ENCODE assay signal across 19 mouse cellular contexts in genomic region chr11:65372309-65372811, GRCm38 (mm10).
DNase-seq lines count a peak whose midpoint lies in the region; ATAC-seq and TF ChIP-seq lines count a peak whose summit lies in the region.
"Had no signal": no experiment of that assay in that cellular context is flagged by ENCODE, and none has a peak within 500 bp of the region (broad histone marks: within the 10 kb centered on the region; RNA-seq: fewer than 3 reads in every experiment).

No protein-coding gene starts in this region.

- no peak for TF ChIP-seq POLR2A in brain, embryonic 14.5 days (IDR thresholded peaks at IDR 0.05; ENCODE audit: borderline replicate concordance, extremely low read depth, insufficient read depth, insufficient read length, poor library complexity, severe bottlenecking)
- no peak for TF ChIP-seq POLR2A in thymus, adult 2 months (IDR thresholded peaks at IDR 0.05; ENCODE audit: control insufficient read depth, extremely low read depth, insufficient read depth, low read length, poor library complexity)

- H3K36me3 ChIP-seq in heart, embryonic 10.5 days = no peaks in the 10 kb centered on the region
- no peaks in the 10 kb centered on the region for H3K36me3 ChIP-seq in heart, embryonic 11.5 days (ENCODE audit: control insufficient read depth, insufficient read depth, low read length)
- no peaks in the 10 kb centered on the region for H3K36me3 ChIP-seq in lung, embryonic 14.5 days (ENCODE audit: insufficient read depth)
- no peaks in the 10 kb centered on the region for H3K36me3 ChIP-seq in thymus, adult 2 months (ENCODE audit: control insufficient read depth, insufficient read depth, low read length)
- H3K36me3 ChIP-seq: forebrain, embryonic 15.5 days; heart, embryonic 15.5 days; limb, embryonic 12.5 days had no signal

- ATAC-seq in heart, embryonic 11.5 days (replicated peaks; ENCODE audit: insufficient number of reproducible peaks, low FRiP score, low TSS enrichment) = no peak
- ATAC-seq in lung, embryonic 14.5 days (ENCODE audit: insufficient read depth) = no peak
- ATAC-seq: forebrain, embryonic 15.5 days had no signal

- H3K4me1 ChIP-seq in heart, embryonic 10.5 days = peaks cover 16% of the 10 kb centered on the region; the same call in 1 of the 2 replicates
- H3K4me1 ChIP-seq in heart, embryonic 11.5 days (ENCODE audit: control insufficient read depth, insufficient read depth, low read length) = peaks cover 6% of the 10 kb centered on the region
- no peaks in the 10 kb centered on the region for H3K4me1 ChIP-seq in lung, embryonic 14.5 days (ENCODE audit: insufficient read depth)
- no peaks in the 10 kb centered on the region for H3K4me1 ChIP-seq in thymus, adult 2 months (replicated peaks; ENCODE audit: control insufficient read depth, insufficient read depth, low read length)
- H3K4me1 ChIP-seq: forebrain, embryonic 15.5 days had no signal

- WGBS in heart, embryonic 10.5 days = 82% methylated on average over 9 of the region's 9 CpGs
- 72% methylated on average over 9 of the region's 9 CpGs for WGBS in heart, embryonic 11.5 days (ENCODE audit: insufficient replicate concordance)
- 56% methylated on average over 9 of the region's 9 CpGs for WGBS in lung, embryonic 14.5 days
- 94% methylated on average over 9 of the region's 9 CpGs for WGBS in thymus, adult 2 months

- H3K9me3 ChIP-seq in heart, embryonic 10.5 days = no peaks in the 10 kb centered on the region
- no peaks in the 10 kb centered on the region for H3K9me3 ChIP-seq in heart, embryonic 11.5 days (replicated peaks; ENCODE audit: control insufficient read depth, low read length)
- H3K9me3 ChIP-seq in lung, embryonic 14.5 days (ENCODE audit: low read depth, low read length) = no peaks in the 10 kb centered on the region
- H3K9me3 ChIP-seq: forebrain, embryonic 15.5 days; heart, embryonic 15.5 days had no signal

- H3K27ac ChIP-seq in heart, embryonic 10.5 days = peak overlapping the region; percentile 59
- H3K27ac ChIP-seq in heart, embryonic 11.5 days (ENCODE audit: low read depth, low read length) = no peak overlapping the region
- peak overlapping the region; percentile 18; the same call in 1 of the 2 replicates for H3K27ac ChIP-seq in lung, embryonic 14.5 days (ENCODE audit: low read depth)
- H3K27ac ChIP-seq in thymus, adult 2 months (ENCODE audit: control insufficient read depth, insufficient read depth, low read length) = no peak overlapping the region
- H3K27ac ChIP-seq: forebrain, embryonic 15.5 days; heart, embryonic 15.5 days; layer of hippocampus, adult 2 months; left cerebral cortex, adult 2 months; limb, embryonic 12.5 days; liver, embryonic 14.5 days had no signal

- no peak for DNase-seq in heart, embryonic 10.5 days (ENCODE audit: low spot score)
- DNase-seq in lung, embryonic 14.5 days = peak; percentile 50
- DNase-seq in lung, postnatal 36 days = no peak
- DNase-seq in brain, embryonic 14.5 days (ENCODE audit: low read depth) = peak; percentile 42
- DNase-seq in retina, embryonic 14.5 days (ENCODE audit: low spot score) = peak; percentile 56
- DNase-seq in thymus, adult 2 months = no peak
- no peak for DNase-seq in frontal cortex, postnatal 14 days (ENCODE audit: low spot score in 2 of 2)
- DNase-seq: adrenal gland, adult 2 months; cerebellum, adult 9-10 months; gastrocnemius, postnatal 25 days; kidney, adult 9 months had no signal

- H3K4me3 ChIP-seq in heart, embryonic 10.5 days = no peak overlapping the region
- no peak overlapping the region for H3K4me3 ChIP-seq in heart, embryonic 11.5 days (ENCODE audit: low read depth, low read length)
- no peak overlapping the region for H3K4me3 ChIP-seq in lung, embryonic 14.5 days (ENCODE audit: low read depth, low read length)
- H3K4me3 ChIP-seq in thymus, adult 2 months (ENCODE audit: control insufficient read depth, insufficient read depth, low read length) = no peak overlapping the region
- H3K4me3 ChIP-seq: erythroblast, embryonic 14.5 days; forebrain, embryonic 15.5 days; heart, embryonic 15.5 days; layer of hippocampus, adult 2 months; left cerebral cortex, adult 2 months; limb, embryonic 12.5 days had no signal

- no peak overlapping the region for H3K9ac ChIP-seq in heart, embryonic 11.5 days (ENCODE audit: low read depth, low read length)
- no peak overlapping the region for H3K9ac ChIP-seq in lung, embryonic 14.5 days
- H3K9ac ChIP-seq: forebrain, embryonic 15.5 days; heart, embryonic 15.5 days; limb, embryonic 12.5 days; liver, embryonic 14.5 days had no signal

- TF ChIP-seq CTCF in lung, embryonic 14.5 days (IDR thresholded peaks at IDR 0.05; ENCODE audit: low read depth) = no peak
- TF ChIP-seq CTCF in brain, embryonic 14.5 days (IDR thresholded peaks at IDR 0.05; ENCODE audit: borderline replicate concordance, extremely low read depth, insufficient read depth, insufficient read length) = no peak
- TF ChIP-seq CTCF in thymus, adult 2 months (IDR thresholded peaks at IDR 0.05; ENCODE audit: borderline replicate concordance, control insufficient read depth, extremely low read depth, insufficient read depth, low read length, poor library complexity) = no peak

- H3K27me3 ChIP-seq in heart, embryonic 10.5 days (ENCODE audit: insufficient read depth, poor library complexity, severe bottlenecking) = no peaks in the 10 kb centered on the region
- no peaks in the 10 kb centered on the region for H3K27me3 ChIP-seq in heart, embryonic 11.5 days (ENCODE audit: control insufficient read depth, insufficient read depth, low read length)
- no peaks in the 10 kb centered on the region for H3K27me3 ChIP-seq in lung, embryonic 14.5 days (ENCODE audit: insufficient read depth, low read length)
- no peaks in the 10 kb centered on the region for H3K27me3 ChIP-seq in thymus, adult 2 months (ENCODE audit: control insufficient read depth, insufficient read depth, low read length)
- H3K27me3 ChIP-seq: forebrain, embryonic 15.5 days; heart, embryonic 15.5 days; limb, embryonic 12.5 days had no signal

- no peak overlapping the region for H3K4me2 ChIP-seq in heart, embryonic 11.5 days
- no peak overlapping the region for H3K4me2 ChIP-seq in lung, embryonic 14.5 days
- H3K4me2 ChIP-seq: forebrain, embryonic 15.5 days; heart, embryonic 15.5 days; limb, embryonic 12.5 days had no signal

Comparison
In these comparisons a context has a peak if more than half of its experiments do, and no peak if none do; other contexts are left out.
1. DNase-seq: peak in lung, embryonic 14.5 days (single experiment), brain, embryonic 14.5 days (single experiment) and retina, embryonic 14.5 days (single experiment); none in heart, embryonic 10.5 days (single experiment), lung, postnatal 36 days (single experiment), thymus, adult 2 months (single experiment) and frontal cortex, postnatal 14 days (0 of 2).
2. H3K27ac ChIP-seq: peak in heart, embryonic 10.5 days (single experiment) and lung, embryonic 14.5 days (single experiment); none in heart, embryonic 11.5 days (single experiment) and thymus, adult 2 months (single experiment).